Mouse (Mus musculus) CH12.LX (cell line): ENCODE results near the gene Slx1b. TPM values are rescaled to one million over a fixed set of nuclear protein-coding genes. Genes with fewer than 3 reads are reported as not detected.
A peak's percentile ranks its signal among the peaks of the same experiment; 100 is the strongest.

Source experiments
- DNase-seq: peaks from one replicate; pipeline ENCODE4 v3.0.0-alpha.2; 2013; ENCODE audit errors: extremely low read depth
- H3K27ac ChIP-seq: 2 replicates; pipeline ENCODE4 v1.5.1; 2012; ENCODE audit warnings: low read depth, mild to moderate bottlenecking, control low read depth, moderate library complexity; ENCODE audit not compliant: insufficient read depth
- H3K27me3 ChIP-seq: replicated peaks from 2 replicates; pipeline ENCODE3; 2012; ENCODE audit warnings: inconsistent platforms
- H3K36me3 ChIP-seq, 2 experiments: replicated peaks in 1 of 2; 2 replicates each; pipeline versions ENCODE3 to v1.6.1; 2012; ENCODE audit warnings: inconsistent platforms in 1 of 2, low read length in 1 of 2, mild to moderate bottlenecking in 1 of 2, mixed read lengths in 1 of 2, moderate library complexity in 1 of 2; ENCODE audit not compliant: control insufficient read depth in 1 of 2, insufficient read depth in 1 of 2
- H3K4me1 ChIP-seq, 2 experiments: 2 replicates each; pipeline ENCODE4 v1.6.1; 2012; ENCODE audit warnings: inconsistent platforms in 1 of 2, moderate library complexity in 1 of 2; ENCODE audit not compliant: insufficient read depth in 2 of 2, control insufficient read depth in 1 of 2
- H3K4me2 ChIP-seq: 2 replicates; pipeline ENCODE4 v1.6.1; 2012; ENCODE audit warnings: low read depth, mild to moderate bottlenecking, control low read depth; ENCODE audit not compliant: poor library complexity, insufficient read depth, severe bottlenecking
- H3K4me3 ChIP-seq, 3 experiments: fragments of 150-350 bp in 1 of 3; sonication (generic) in 1 of 3; replicated peaks in 1 of 3; 2 replicates each; pipeline versions ENCODE3 to v1.5.1; 2011 to 2012; ENCODE audit warnings: low read depth in 2 of 3, low read length in 2 of 3, mild to moderate bottlenecking in 2 of 3, moderate library complexity in 2 of 3, control low read depth in 1 of 3, improper control_type of control experiment in 1 of 3, inconsistent platforms in 1 of 3, mixed read lengths in 1 of 3; ENCODE audit not compliant: poor library complexity in 1 of 3
- H3K79me2 ChIP-seq: replicated peaks from 2 replicates; pipeline ENCODE4 v1.6.1; 2012; ENCODE audit warnings: mild to moderate bottlenecking, moderate library complexity; ENCODE audit not compliant: control insufficient read depth, poor library complexity, insufficient read depth, severe bottlenecking; ENCODE audit errors: extremely low read depth
- H3K9ac ChIP-seq: 2 replicates; pipeline ENCODE4 v1.6.1; 2012; ENCODE audit warnings: low read depth, mild to moderate bottlenecking, control low read depth, moderate library complexity; ENCODE audit not compliant: insufficient read depth
- H3K9me3 ChIP-seq: replicated peaks from 2 replicates; pipeline ENCODE3; 2012; ENCODE audit warnings: low read length, inconsistent platforms, mixed read lengths
- BHLHE40 ChIP-seq: IDR thresholded peaks from 2 replicates; pipeline ENCODE4 v1.6.1; 2011; ENCODE audit warnings: mild to moderate bottlenecking, low read depth, low read length, improper control_type of control experiment
- CHD1 ChIP-seq: IDR thresholded peaks from 2 replicates; pipeline ENCODE4 v1.6.1; 2012; ENCODE audit warnings: low read depth, low read length, improper control_type of control experiment, inconsistent platforms
- CHD2 ChIP-seq: IDR thresholded peaks from 2 replicates; pipeline ENCODE4 v1.6.1; 2011; ENCODE audit warnings: low read length, improper control_type of control experiment
- CTCF ChIP-seq, 2 experiments: IDR thresholded peaks in 1 of 2; conservative IDR thresholded peaks in 1 of 2; 2 replicates each; pipeline ENCODE4 v1.5.1; 2011 to 2012; ENCODE audit warnings: low read depth in 2 of 2, low read length in 2 of 2, improper control_type of control experiment in 1 of 2, inconsistent platforms in 1 of 2, mild to moderate bottlenecking in 1 of 2, moderate library complexity in 1 of 2
- E2F4 ChIP-seq: IDR thresholded peaks from 2 replicates; pipeline ENCODE4 v1.6.1; 2011; ENCODE audit warnings: low read depth, low read length, improper control_type of control experiment; ENCODE audit not compliant: insufficient replicate concordance
- ELF1 ChIP-seq: IDR thresholded peaks from 2 replicates; pipeline ENCODE4 v1.6.1; 2014; ENCODE audit warnings: low read depth, mild to moderate bottlenecking, inconsistent platforms, low read length, improper control_type of control experiment
- EP300 ChIP-seq: IDR thresholded peaks from 2 replicates; pipeline ENCODE4 v1.6.1; 2011; ENCODE audit warnings: low read length, improper control_type of control experiment
- HCFC1 ChIP-seq: IDR thresholded peaks from 2 replicates; pipeline ENCODE4 v1.6.1; 2012; ENCODE audit warnings: low read depth, mild to moderate bottlenecking, inconsistent platforms, low read length, improper control_type of control experiment
- IRF4 ChIP-seq: IDR thresholded peaks from 2 replicates; pipeline ENCODE4 v1.6.1; 2014; ENCODE audit warnings: low read depth, mild to moderate bottlenecking, inconsistent platforms, low read length, improper control_type of control experiment
- JUN ChIP-seq: IDR thresholded peaks from 2 replicates; pipeline ENCODE4 v1.6.1; 2011; ENCODE audit warnings: low read depth, mild to moderate bottlenecking, low read length, improper control_type of control experiment, moderate library complexity; ENCODE audit not compliant: insufficient read depth
- KAT2A ChIP-seq: IDR thresholded peaks from 2 replicates; pipeline ENCODE4 v1.6.1; 2012; ENCODE audit warnings: low read length, improper control_type of control experiment, inconsistent platforms; ENCODE audit not compliant: insufficient replicate concordance
- MAX ChIP-seq: IDR thresholded peaks from 2 replicates; pipeline ENCODE4 v1.6.1; 2011; ENCODE audit warnings: low read length, improper control_type of control experiment
- MEF2A ChIP-seq: IDR thresholded peaks from 2 replicates; pipeline ENCODE4 v1.6.1; 2014; ENCODE audit warnings: low read depth, mild to moderate bottlenecking, inconsistent platforms, low read length, improper control_type of control experiment, borderline replicate concordance
- MXI1 ChIP-seq: IDR thresholded peaks from 2 replicates; pipeline ENCODE4 v1.6.1; 2011; ENCODE audit warnings: mild to moderate bottlenecking, low read depth, low read length, improper control_type of control experiment
- MYC ChIP-seq: IDR thresholded peaks from 2 replicates; pipeline ENCODE4 v1.6.1; 2011; ENCODE audit warnings: low read depth, mild to moderate bottlenecking, improper control_type of control experiment, low read length
- NELFE ChIP-seq: IDR thresholded peaks from 2 replicates; pipeline ENCODE4 v1.6.1; 2011; ENCODE audit warnings: low read depth, low read length, improper control_type of control experiment
- POLR2AphosphoS2 ChIP-seq: IDR thresholded peaks from 2 replicates; pipeline ENCODE4 v1.6.1; 2011; ENCODE audit warnings: low read depth, low read length, improper control_type of control experiment
- RAD21 ChIP-seq: IDR thresholded peaks from 2 replicates; pipeline ENCODE4 v1.6.1; 2011; ENCODE audit warnings: low read depth, mild to moderate bottlenecking, low read length, improper control_type of control experiment, moderate library complexity
- RCOR1 ChIP-seq: conservative IDR thresholded peaks from 2 replicates; pipeline ENCODE4 v1.6.1; 2012; ENCODE audit warnings: low read depth, mild to moderate bottlenecking, inconsistent platforms, low read length, improper control_type of control experiment
- SIN3A ChIP-seq: IDR thresholded peaks from 2 replicates; pipeline ENCODE4 v1.6.1; 2012; ENCODE audit warnings: low read length, improper control_type of control experiment, inconsistent platforms
- SMC3 ChIP-seq: IDR thresholded peaks from 2 replicates; pipeline ENCODE4 v1.6.1; 2011; ENCODE audit warnings: low read depth, low read length, improper control_type of control experiment
- TBP ChIP-seq: conservative IDR thresholded peaks from 2 replicates; pipeline ENCODE4 v1.6.1; 2011; ENCODE audit warnings: low read depth, low read length, improper control_type of control experiment
- TCF12 ChIP-seq: IDR thresholded peaks from 2 replicates; pipeline ENCODE4 v1.6.1; 2014; ENCODE audit warnings: low read depth, mild to moderate bottlenecking, inconsistent platforms, low read length, improper control_type of control experiment
- USF1 ChIP-seq: IDR thresholded peaks from 2 replicates; pipeline ENCODE4 v1.6.1; 2014; ENCODE audit warnings: low read depth, mild to moderate bottlenecking, inconsistent platforms, low read length, improper control_type of control experiment
- USF2 ChIP-seq: conservative IDR thresholded peaks from 2 replicates; pipeline ENCODE4 v1.6.1; 2011; ENCODE audit warnings: low read depth, low read length, improper control_type of control experiment
- ZKSCAN1 ChIP-seq: IDR thresholded peaks from 2 replicates; pipeline ENCODE4 v1.6.1; 2012; ENCODE audit warnings: low read depth, inconsistent platforms, low read length, improper control_type of control experiment, borderline replicate concordance
- ZMIZ1 ChIP-seq: IDR thresholded peaks from 2 replicates; pipeline ENCODE4 v1.6.1; 2012; ENCODE audit warnings: low read depth, mild to moderate bottlenecking, inconsistent platforms, low read length, improper control_type of control experiment
- dilution Hi-C: fragments of 300-500 bp; cut with MboI; formaldehyde crosslinking; loops from 2 replicates; pipeline ENCODE4 v1.14.3; 2020; ENCODE audit warnings: low sequenced_read_pairs; ENCODE audit not compliant: extremely low pct_unique_long_range_greater_than_20kb, extremely low pct_ligation_motif_present
- in situ Hi-C: fragments of 300-500 bp; cut with MboI; formaldehyde crosslinking; loops from 3 replicates; pipeline ENCODE4 v1.14.3; 2019; ENCODE audit warnings: low sequenced_read_pairs, low pct_ligation_motif_present, low pct_unique_long_range_greater_than_20kb, mixed read lengths
- polyA plus RNA-seq: library from polyadenylated mRNA; unstranded; fragments of >175 nt; gene quantifications from 2 replicates; pipeline ENCODE4 v1.2.1, GENCODE M21; 2012; ENCODE audit warnings: low read depth; ENCODE audit not compliant: insufficient read length
- total RNA-seq, 2 experiments: library from RNA; depleted of rRNA; stranded (reverse); fragments of 300-350 nt in 1 of 2; fragments of >200 nt in 1 of 2; gene quantifications; 2 replicates each; pipeline ENCODE4 v1.2.3; 2012 to 2014

Gene Slx1b
- total and polyA plus RNA-seq, 3 experiments: 4.7 to 8.3 (median 5.6) TPM

- peaks cover 33% of the 10 kb centered on the region for H3K79me2 ChIP-seq
- dilution Hi-C loops: no loop called here
- TF ChIP-seq TCF12: 0 out of 2 replicates have a peak, but pooled peaks have one; percentile 16
- 0 out of 2 replicates have a peak, but pooled peaks have one; percentile 14 for TF ChIP-seq SIN3A
- peak; percentile 65; the same call in 1 of the 2 replicates for TF ChIP-seq MAX
- no peak for TF ChIP-seq ZMIZ1
- peak; percentile 79 for TF ChIP-seq CHD2
- peak; percentile 85 for TF ChIP-seq MXI1
- peak; percentile 77 for TF ChIP-seq MYC
- TF ChIP-seq KAT2A: 0 out of 2 replicates have a peak, but pooled peaks have one; percentile 52
- no peak for TF ChIP-seq JUN
- H3K36me3 ChIP-seq: peaks cover 33 to 45% of the 10 kb centered on the region in 2 experiments
- H3K27ac ChIP-seq: peak overlapping the region; percentile 95
- peak; percentile 81 for DNase-seq
- H3K9me3 ChIP-seq: no peaks in the 10 kb centered on the region
- peak overlapping the region; percentile 92 for H3K4me2 ChIP-seq
- peak overlapping the region; percentile 76 for H3K9ac ChIP-seq
- H3K27me3 ChIP-seq: no peaks in the 10 kb centered on the region
- H3K4me3 ChIP-seq: peak overlapping the region; percentile 85 to 86 (median 85)
- in situ Hi-C loops: loop anchor here (5.0 to 10.0 kb wide), 5 partner anchors 79 to 1222 kb away; partner anchors contain the start of genes Mvp, Pagr1a, Pagr1b and Tbx6
- peaks cover 29 to 64% of the 10 kb centered on the region in 2 experiments for H3K4me1 ChIP-seq
Observed at GRCm38 (mm10) chr7:126702861-126703756, 7.5 kb upstream of the Slx1b start.

- H3K4me3 ChIP-seq: peak overlapping the region; percentile 85 to 86 (median 85)
- in situ Hi-C loops: loop anchor here (5.0 to 10.0 kb wide), 5 partner anchors 80 to 1222 kb away; partner anchors contain the start of genes Mvp, Pagr1a, Pagr1b and Tbx6
- H3K36me3 ChIP-seq: peaks cover 40 to 52% of the 10 kb centered on the region in 2 experiments
- TF ChIP-seq MYC (0 out of 2 replicates have a peak, but pooled peaks have one; percentile 37), POLR2AphosphoS2 (0 out of 2 replicates have a peak, but pooled peaks have one; percentile 42), BHLHE40 (no peak), MEF2A (peak; percentile 45; the same call in 1 of the 2 replicates), ELF1 (peak; percentile 79), CHD1 (0 out of 2 replicates have a peak, but pooled peaks have one; percentile 42), SIN3A (0 out of 2 replicates have a peak, but pooled peaks have one; percentile 18), ZMIZ1 (no peak), USF2 (no peak), EP300 (peak; percentile 27; the same call in 1 of the 2 replicates), RCOR1 (no peak), JUN (no peak), HCFC1 (peak; percentile 66), IRF4 (0 out of 2 replicates have a peak, but pooled peaks have one; percentile 18), SMC3 (0 out of 2 replicates have a peak, but pooled peaks have one; percentile 10), NELFE (peak; percentile 16; the same call in 1 of the 2 replicates), E2F4 (no peak), RAD21 (no peak; the same call in 1 of the 2 replicates), MXI1 (no peak), TBP (peak; percentile 44), CTCF (conservative IDR thresholded peaks at IDR 0.05 in 1 of 2, IDR thresholded peaks at IDR 0.05 in 1 of 2; ENCODE audit: low read depth in 2 of 2, low read length in 2 of 2) (peak in 1 of 2 experiments; percentile 21; a peak in 1 of 4 replicates), ZKSCAN1 (no peak), USF1 (no peak), TCF12 (peak; percentile 52; the same call in 1 of the 2 replicates)
- H3K27me3 ChIP-seq: no peaks in the 10 kb centered on the region
- H3K4me2 ChIP-seq: peak overlapping the region; percentile 92
- peak overlapping the region; percentile 95 for H3K27ac ChIP-seq
- no peaks in the 10 kb centered on the region for H3K9me3 ChIP-seq
- peak overlapping the region; percentile 76 for H3K9ac ChIP-seq
- dilution Hi-C loops: no loop called here
- DNase-seq: peak; percentile 87
- peaks cover 26 to 64% of the 10 kb centered on the region in 2 experiments for H3K4me1 ChIP-seq
- peaks cover 37% of the 10 kb centered on the region for H3K79me2 ChIP-seq
Observed at GRCm38 (mm10) chr7:126702358-126702757, 6.8 kb upstream of the Slx1b start.
